Comparison of ENCODE assay signal across 8 mouse cellular contexts in the genomic region with DNA sequence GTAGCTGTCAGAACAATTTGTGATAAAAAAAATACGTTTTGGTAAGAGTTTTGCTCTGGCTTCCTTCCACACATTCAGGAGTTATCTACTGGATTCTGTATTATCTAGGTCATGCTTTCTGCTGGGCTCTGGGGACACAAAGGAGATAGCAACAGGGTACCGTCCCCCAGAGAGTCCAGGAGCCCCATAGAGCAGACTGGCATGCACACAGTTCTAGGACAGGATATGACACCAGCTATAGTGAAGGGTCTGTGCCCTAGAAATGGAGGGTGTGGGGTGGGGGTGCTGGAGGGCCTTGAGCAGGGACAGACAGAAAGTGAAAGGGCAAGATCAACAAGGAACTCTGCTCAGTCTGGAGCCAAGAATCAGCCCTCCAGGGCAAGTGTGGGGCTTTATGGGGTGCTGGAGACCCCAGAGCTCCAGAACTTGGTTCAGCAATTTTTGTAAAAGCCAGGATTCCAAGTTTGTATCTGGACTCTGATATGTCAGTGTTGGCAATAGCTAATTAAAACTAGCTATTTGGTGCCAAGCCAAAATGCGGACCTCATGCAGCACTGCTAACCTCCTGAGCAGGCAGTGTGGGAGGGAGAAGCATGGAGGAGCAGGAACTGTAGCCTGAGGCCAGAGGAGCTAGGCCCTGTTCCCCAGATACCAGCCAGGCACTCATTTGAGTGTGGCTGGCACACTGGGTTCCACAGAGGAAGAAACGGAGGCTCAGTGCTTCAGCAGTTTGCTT. TPM values are rescaled to one million over a fixed set of nuclear protein-coding genes. Genes with fewer than 3 reads are reported as not detected.
DNase-seq lines count a peak whose midpoint lies in the region; ATAC-seq and TF ChIP-seq lines count a peak whose summit lies in the region.

No protein-coding gene starts in this region.

- 34% methylated on average over 4 of the region's 4 CpGs for whole genome bisulfite sequencing in heart, embryonic 16.5 days
- WGBS in olfactory bulb, adult 2 months, result 10% methylated on average over 4 of the region's 4 CpGs

- peaks cover 6% of the 10 kb centered on the region; the same call in 1 of the 2 replicates for H3K36me3 ChIP-seq in heart, embryonic 16.5 days (ENCODE audit: control insufficient read depth, insufficient read depth)

- no peak for TF ChIP-seq CTCF in layer of hippocampus, adult 2 months (conservative IDR thresholded peaks at IDR 0.05)
- no peak for TF ChIP-seq CTCF in olfactory bulb, adult 2 months (IDR thresholded peaks at IDR 0.05; ENCODE audit: insufficient read depth, low read depth, low read length)

- H3K4me2 ChIP-seq in heart, embryonic 16.5 days (ENCODE audit: low read depth, low read length), result peak overlapping the region; percentile 88

- TF ChIP-seq POLR2A in olfactory bulb, adult 2 months (IDR thresholded peaks at IDR 0.05; ENCODE audit: insufficient read depth, low read depth, low read length), result no peak

- DNase-seq in layer of hippocampus, adult 2 months (ENCODE audit: low spot score in 2 of 2), result no peak
- DNase-seq in layer of hippocampus, postnatal 25 days (ENCODE audit: extremely low spot score in 1 of 2, low spot score in 1 of 2), result no peak
- DNase-seq in kidney, postnatal 36 days, result peak; percentile 67 to 75
- DNase-seq in left cerebral cortex, postnatal 14 days (ENCODE audit: low spot score in 2 of 2), result no peak
- no peak for DNase-seq in yolk sac, embryonic 10.5 days (ENCODE audit: low spot score)

- intact Hi-C loops in left cerebral cortex, postnatal 14 days (cut with DNase I), result loop anchor here (5.0 kb wide), 1 partner anchor 121 kb away; no protein-coding TSS in a partner anchor

- H3K9me3 ChIP-seq in heart, embryonic 16.5 days (replicated peaks; ENCODE audit: control insufficient read depth, low read length), result no peaks in the 10 kb centered on the region

- H3K27me3 ChIP-seq in heart, embryonic 16.5 days (ENCODE audit: control insufficient read depth, insufficient read depth, low read length), result no peaks in the 10 kb centered on the region

- peak overlapping the region; percentile 58 for H3K9ac ChIP-seq in heart, embryonic 16.5 days (ENCODE audit: low read length)

- peak overlapping the region; percentile 40; the same call in 1 of the 2 replicates for H3K27ac ChIP-seq in layer of hippocampus, adult 2 months
- H3K27ac ChIP-seq in brown adipose tissue, adult 24 weeks (replicated peaks; ENCODE audit: low read depth, low read length), result no peak overlapping the region
- peak overlapping the region; percentile 80 for H3K27ac ChIP-seq in heart, embryonic 16.5 days (ENCODE audit: low read length)
- H3K27ac ChIP-seq in olfactory bulb, adult 2 months (ENCODE audit: insufficient read depth, low read depth, low read length), result no peak overlapping the region

- no peak for ATAC-seq in heart, embryonic 16.5 days (replicated peaks; ENCODE audit: extremely low read depth, insufficient read depth, low FRiP score)

- H3K4me3 ChIP-seq in layer of hippocampus, adult 2 months, result peak overlapping the region; percentile 65
- H3K4me3 ChIP-seq in brown adipose tissue, adult 24 weeks (ENCODE audit: insufficient read depth, low read depth, low read length), result peak overlapping the region; percentile 18; the same call in 1 of the 2 replicates
- H3K4me3 ChIP-seq in heart, embryonic 16.5 days (ENCODE audit: low read length), result peak overlapping the region; percentile 34
- peak overlapping the region; percentile 28 for H3K4me3 ChIP-seq in olfactory bulb, adult 2 months (ENCODE audit: insufficient read depth, low read depth, low read length)

- H3K4me1 ChIP-seq in brown adipose tissue, adult 24 weeks (ENCODE audit: control insufficient read depth, insufficient read depth, insufficient read length, low read length), result peaks cover 4% of the 10 kb centered on the region; the same call in 1 of the 2 replicates
- peaks cover 15% of the 10 kb centered on the region for H3K4me1 ChIP-seq in heart, embryonic 16.5 days (ENCODE audit: control insufficient read depth, insufficient read depth, low read length)
- H3K4me1 ChIP-seq in olfactory bulb, adult 2 months (ENCODE audit: control insufficient read depth, insufficient read depth, low read length), result peaks cover 15% of the 10 kb centered on the region

RNA-seq across cellular contexts. Expression of gene Mapk9, which starts 1.7 kb away (rescaled TPM):
- total RNA-seq in layer of hippocampus, adult 2 months (2021), result 100 to 1,000 TPM; 150 to 154 TPM
- 100 to 1,000 TPM; 138 to 149 TPM for total RNA-seq in layer of hippocampus, postnatal 25 days (2021)
- polyA plus RNA-seq in brown adipose tissue, adult 24 weeks (2012; ENCODE audit: insufficient read depth, insufficient read length, missing spikeins), result 37.6 and 42.6 TPM in 2 replicates
- polyA plus RNA-seq in heart, embryonic 16.5 days (2015; fragmentation: Nextera tagmentation; extraction: Ambion mirVana), result 34.8 and 36.5 TPM in 2 replicates
- polyA plus RNA-seq in olfactory bulb, adult 2 months (2012; ENCODE audit: insufficient read depth, insufficient read length, low replicate concordance, missing spikeins), result not detected in 2 replicates
- total RNA-seq in left cerebral cortex, postnatal 14 days (2021), result 100 to 1,000 TPM; 205 to 219 TPM

RNA-seq across cellular contexts. Expression of gene Rasgef1c, which starts 53.4 kb away (rescaled TPM):
- total RNA-seq in layer of hippocampus, adult 2 months (2021), result 1 to 10 TPM; 1.5 to 1.9 TPM
- total RNA-seq in layer of hippocampus, postnatal 25 days (2021), result 1 to 10 TPM; 1.9 to 2.3 TPM
- polyA plus RNA-seq in brown adipose tissue, adult 24 weeks (2012; ENCODE audit: insufficient read depth, insufficient read length, missing spikeins), result 1.2 TPM in 1 of 2 replicates, not detected in the other
- 0.20 and 0.30 TPM in 2 replicates for polyA plus RNA-seq in heart, embryonic 16.5 days (2015; fragmentation: Nextera tagmentation; extraction: Ambion mirVana)
- polyA plus RNA-seq in olfactory bulb, adult 2 months (2012; ENCODE audit: insufficient read depth, insufficient read length, low replicate concordance, missing spikeins), result not detected in 2 replicates
- 10 to 100 TPM; 27.0 to 32.1 TPM for total RNA-seq in left cerebral cortex, postnatal 14 days (2021)

RNA-seq across cellular contexts. Expression of gene Gfpt2, which starts 54.3 kb away (rescaled TPM):
- 1 to 10 TPM; 5.0 TPM for total RNA-seq in layer of hippocampus, adult 2 months (2021)
- 1 to 10 TPM; 4.2 to 5.6 TPM for total RNA-seq in layer of hippocampus, postnatal 25 days (2021)
- polyA plus RNA-seq in brown adipose tissue, adult 24 weeks (2012; ENCODE audit: insufficient read depth, insufficient read length, missing spikeins), result 6.9 and 14.4 TPM in 2 replicates
- 10.4 and 13.1 TPM in 2 replicates for polyA plus RNA-seq in heart, embryonic 16.5 days (2015; fragmentation: Nextera tagmentation; extraction: Ambion mirVana)
- polyA plus RNA-seq in olfactory bulb, adult 2 months (2012; ENCODE audit: insufficient read depth, insufficient read length, low replicate concordance, missing spikeins), result not detected in 2 replicates
- total RNA-seq in left cerebral cortex, postnatal 14 days (2021), result 1 to 10 TPM; 7.9 to 9.3 TPM

Comparison
In these comparisons a context has a peak if more than half of its experiments do, and no peak if none do; other contexts are left out.
1. DNase-seq: peak in kidney, postnatal 36 days (2 of 2); none in layer of hippocampus, adult 2 months (0 of 2), layer of hippocampus, postnatal 25 days (0 of 2), left cerebral cortex, postnatal 14 days (0 of 2) and yolk sac, embryonic 10.5 days (single experiment).
2. H3K27ac ChIP-seq: peak in layer of hippocampus, adult 2 months (single experiment) and heart, embryonic 16.5 days (single experiment); none in brown adipose tissue, adult 24 weeks (single experiment) and olfactory bulb, adult 2 months (single experiment).
3. RNA of gene Rasgef1c, which starts 53.4 kb away (total RNA-seq): 27.0 to 32.1 TPM in left cerebral cortex, postnatal 14 days; 1.9 to 2.3 TPM in layer of hippocampus, postnatal 25 days and 1.5 to 1.9 TPM in layer of hippocampus, adult 2 months; every median in the first group is over 4 times any median in the second.
4. Peak in every context shown above with its lines, with median percentiles within 50 percentile points of each other: H3K4me3 ChIP-seq.